Mouse (Mus musculus): Measurements from ENCODE around the gene Ctdspl2. TPM values are rescaled to one million over a fixed set of nuclear protein-coding genes. Genes with fewer than 3 reads are reported as not detected.

Ctdspl2 gene
- total RNA-seq, 2 experiments from 2014 or later, result 30.3 to 33.4 TPM

DNA sequence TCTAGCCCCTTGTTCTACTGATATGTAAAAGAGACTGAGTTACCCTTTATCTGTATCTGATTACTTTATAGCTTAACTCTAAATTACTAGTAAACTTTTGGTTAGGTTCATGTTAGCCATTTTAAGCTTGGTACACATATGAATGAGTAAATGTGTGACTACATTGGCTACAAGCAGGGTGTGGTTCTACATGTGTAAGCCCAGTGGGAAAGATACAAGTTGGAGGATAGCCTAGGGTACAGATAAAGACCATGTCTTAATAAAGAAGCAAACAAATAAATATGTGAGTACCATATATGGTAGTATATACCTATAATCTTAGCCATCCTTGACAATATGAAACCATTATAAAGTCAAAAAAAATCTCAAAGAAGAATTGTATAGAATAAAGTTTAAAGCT lies 88.1 kb downstream of the Ctdspl2 start:
- DNase-seq (ENCODE audit: low spot score in 2 of 2), result no peak

DNA sequence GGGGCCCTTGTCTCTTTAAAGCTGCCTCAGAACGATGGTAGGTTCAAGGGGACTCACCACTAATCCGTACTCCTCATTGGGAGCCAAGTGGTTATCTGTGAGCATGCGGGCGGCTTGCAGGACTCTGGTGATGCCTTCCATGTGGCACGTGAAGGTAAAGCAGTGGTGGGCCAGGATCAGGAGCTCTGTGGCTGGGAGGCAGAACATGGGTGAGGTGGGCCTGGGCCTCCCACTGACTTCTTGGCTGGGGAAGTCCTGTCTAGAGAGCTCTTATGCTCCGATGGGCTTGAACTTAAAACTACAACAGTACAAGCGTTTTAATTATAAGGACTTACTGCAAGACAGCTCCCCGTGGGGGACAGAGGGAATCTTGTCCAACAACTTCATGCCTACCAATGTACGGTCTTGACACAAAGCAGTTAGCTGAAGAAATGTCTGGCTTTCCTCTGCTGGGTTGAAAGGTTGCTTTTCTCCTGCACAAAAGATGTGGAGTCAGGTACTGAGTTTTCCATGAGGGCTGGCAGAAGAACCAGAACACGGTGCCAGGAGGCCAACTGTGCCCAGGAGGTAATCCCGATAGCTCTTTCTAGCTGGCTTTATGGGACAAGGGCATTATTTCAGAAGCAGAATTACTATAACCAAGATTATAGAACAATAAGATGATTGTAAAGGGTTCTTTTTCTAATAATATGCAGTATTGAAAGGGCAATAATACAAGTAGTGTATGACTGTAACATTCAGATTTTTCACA lies 103.7 kb downstream of the Ctdspl2 start:
- no peak for DNase-seq (ENCODE audit: low spot score in 2 of 2)

Small RNA genes within 50 kb of the gene (microRNA-seq; reads per million reads assigned to microRNA genes)
- gene Gm47314, result 0 to 0.23 reads per million in 2 experiments

Other genes with a start within 250 kb of the Ctdspl2 start
- gene Frmd5, start 148.9 kb upstream of the Ctdspl2 start, total RNA-seq (2021), result 10 to 100 TPM; 32.8 to 33.8 TPM
- gene Casc4, start 89.0 kb upstream of the Ctdspl2 start, total RNA-seq (2021), result 100 to 1,000 TPM; 126 to 130 TPM
- gene Mageb3, start 91 bp downstream of the Ctdspl2 start, total RNA-seq (2021), result under 1 TPM; 0.23 to 0.48 TPM
- 10 to 100 TPM; 21.0 to 21.3 TPM for gene Eif3j1, start 72.5 kb downstream of the Ctdspl2 start, total RNA-seq (2021)
- gene Spg11, start 162.4 kb downstream of the Ctdspl2 start, total RNA-seq (2021), result 10 to 100 TPM; 17.3 to 19.7 TPM
- 10 to 100 TPM; 70.8 to 93.3 TPM for gene B2m, start 191.7 kb downstream of the Ctdspl2 start, total RNA-seq (2021)
- gene Trim69, start 204.7 kb downstream of the Ctdspl2 start, total RNA-seq (2021), result not detected
- under 1 TPM in 1 of 2 experiments, not detected in 1; 0.26 TPM for gene Patl2, start 230.2 kb downstream of the Ctdspl2 start, total RNA-seq (2021)
- gene Terb2, start 230.3 kb downstream of the Ctdspl2 start, total RNA-seq (2021), result not detected

All from layer of hippocampus, postnatal 14 days (tissue).